Mouse (Mus musculus): ENCODE measurements around the gene Gm49450.

DNA sequence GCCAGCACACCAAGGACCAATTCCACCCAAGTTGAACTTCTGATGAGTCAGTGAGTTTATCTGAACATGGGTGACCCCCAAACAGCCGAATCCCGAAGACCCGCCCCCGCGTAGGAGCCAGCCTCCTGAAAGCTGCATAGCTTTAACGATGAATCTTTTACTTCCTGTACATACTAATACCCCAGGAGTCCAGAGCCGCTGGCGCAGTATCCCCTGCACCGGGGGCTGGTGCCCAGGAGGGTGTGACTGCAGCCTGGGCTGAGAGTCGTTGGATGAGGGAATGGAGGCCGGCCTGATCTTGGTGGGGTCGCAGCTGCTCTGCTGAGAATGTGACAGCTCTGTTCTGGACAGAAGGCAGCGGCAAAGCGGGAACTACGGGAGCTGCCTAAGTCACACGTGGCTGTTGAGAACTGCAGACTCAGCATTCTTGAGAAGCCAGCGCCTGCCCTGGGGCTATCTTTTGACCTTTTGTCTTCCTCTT lies 48.1 kb upstream of the Gm49450 start:
- TF ChIP-seq CTCF (IDR thresholded peaks at IDR 0.05; ENCODE audit: extremely low read depth, insufficient read length, insufficient replicate concordance, low read depth, low read length) (no peak), POLR2A (IDR thresholded peaks at IDR 0.05; ENCODE audit: low read depth, low read length) (no peak)

All from small intestine, adult 2 months (tissue).